Mouse (Mus musculus) left cerebral cortex, adult 8-10 months (tissue): ENCODE measurements at regions not wholly inside any gene's neighbourhood (a gene's known extent, or its start where the extent isn't known, plus 50 kb on each side); places are given as distances from the start of the nearest gene placed in this dataset.

Experiments
- DNase-seq, 2 experiments: peaks; one replicate each; pipeline ENCODE4 v3.0.0; 2022; ENCODE audit warnings: low spot score in 2 of 2

DNA sequence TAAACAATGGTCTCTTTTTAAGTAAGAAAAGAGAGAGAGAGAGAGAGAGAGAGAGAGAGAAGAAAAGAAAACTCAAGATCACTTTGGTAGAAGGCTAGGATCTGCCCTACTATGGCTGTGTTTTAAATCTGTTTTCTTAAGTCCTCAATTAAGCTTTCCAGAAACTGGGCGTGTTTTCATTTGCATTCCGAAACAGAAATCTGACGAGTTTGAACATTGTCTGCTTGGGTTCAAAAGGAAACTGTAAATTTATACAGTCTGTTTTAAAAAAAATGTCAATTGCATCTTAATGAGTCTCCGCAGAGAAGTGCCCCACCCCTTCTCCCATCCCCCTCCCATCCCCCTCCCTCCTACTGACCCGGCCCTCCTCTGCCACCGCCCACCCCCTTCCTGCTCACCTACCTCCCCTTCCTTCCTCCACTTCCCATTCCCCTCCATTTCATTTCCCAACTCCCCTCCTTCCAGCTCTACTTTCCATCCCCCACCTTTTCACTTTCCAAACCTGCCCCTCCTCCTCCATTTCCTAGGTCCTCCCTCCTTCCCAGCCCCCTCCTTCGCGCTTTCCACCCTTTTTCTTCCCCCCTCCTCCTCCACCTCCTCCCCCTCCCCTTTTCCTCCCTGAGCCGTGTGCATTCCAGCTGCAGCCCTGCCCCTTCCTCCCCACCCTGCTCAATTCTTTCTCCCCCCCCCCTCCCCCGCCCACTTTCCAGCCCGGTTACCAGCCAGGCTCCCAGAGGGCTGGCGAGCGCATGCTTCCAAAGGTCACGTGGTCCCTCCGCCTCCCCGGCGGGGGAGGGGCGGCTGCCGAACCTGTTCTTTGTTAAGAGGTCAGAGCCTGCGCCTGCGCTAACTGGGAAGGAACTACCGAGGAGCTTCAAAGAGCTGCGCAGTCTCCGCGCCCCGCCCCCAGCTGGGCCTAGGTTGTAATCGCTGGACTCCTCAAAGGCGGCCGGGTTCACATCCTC, 77.7 kb upstream of the Tbl1x start:
- DNase-seq = peak; percentile 73 to 95

DNA sequence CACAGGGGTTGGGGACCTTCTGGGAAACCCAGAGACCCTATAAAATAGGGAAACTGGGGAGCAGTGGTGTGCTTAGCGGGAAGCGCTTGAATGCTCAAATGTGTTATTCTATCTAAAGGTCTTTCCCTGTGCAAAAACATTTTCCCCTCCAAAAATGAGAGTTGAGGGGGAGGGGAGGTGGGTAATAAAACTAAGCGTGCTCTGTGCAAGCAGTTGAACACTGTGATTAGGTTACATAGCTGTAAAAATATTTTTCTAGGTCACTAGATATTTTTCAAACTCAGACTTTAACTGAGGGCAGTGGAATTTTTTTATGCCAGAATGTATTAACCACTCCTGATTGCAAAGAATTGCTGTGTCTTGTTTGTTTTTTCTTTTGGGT, 77.0 kb upstream of the Tbl1x start:
- DNase-seq = no peak

DNA sequence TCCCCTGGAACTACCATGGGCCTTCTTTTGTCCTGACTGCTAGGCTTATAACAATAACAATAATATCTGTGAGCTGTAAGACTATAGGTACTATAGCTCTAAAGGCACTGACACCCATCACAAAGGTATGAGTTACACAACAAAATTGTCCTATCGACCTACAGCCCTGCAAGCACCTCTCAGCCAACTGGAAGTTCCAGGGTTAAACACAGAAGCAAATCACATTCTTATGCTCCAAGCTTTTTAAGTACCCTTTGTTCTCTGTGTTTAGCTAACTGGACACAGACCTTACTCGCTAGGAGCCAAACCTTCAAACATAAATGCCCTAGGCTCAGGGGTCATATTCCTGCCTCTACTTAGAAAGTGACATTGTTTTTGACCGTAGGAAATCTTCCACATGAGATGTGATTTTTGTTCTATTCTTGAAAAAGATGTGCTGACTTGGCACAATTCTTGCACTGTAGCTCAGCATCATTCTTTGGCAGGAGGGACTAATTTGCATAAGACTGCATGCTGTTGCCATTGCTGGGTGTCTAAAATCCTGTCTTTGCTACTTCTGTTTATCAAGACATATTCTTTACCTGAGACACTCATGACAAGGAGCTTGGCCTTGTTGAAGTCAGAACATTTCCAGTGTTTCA, 66.8 kb upstream of the Tbl1x start:
- no peak for DNase-seq

DNA sequence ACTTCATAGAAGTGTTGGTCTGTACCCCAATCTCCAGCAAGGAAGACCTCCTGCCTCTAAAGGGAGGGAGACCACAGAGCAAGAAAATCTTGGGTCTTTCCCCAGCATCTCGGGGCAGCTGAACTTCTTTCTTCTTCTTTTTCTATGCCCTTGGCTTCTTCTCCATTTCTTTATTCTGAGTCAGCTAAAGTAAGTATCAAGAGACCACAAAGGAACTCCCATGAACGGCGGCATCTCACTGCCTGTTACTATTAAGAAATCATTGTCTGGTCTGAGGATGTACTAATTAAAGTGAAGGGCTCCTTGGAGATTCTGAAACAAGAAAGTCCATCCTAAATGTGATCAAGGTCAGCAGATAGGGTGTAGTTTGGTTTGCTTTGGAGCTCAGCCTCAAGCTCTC, 64.1 kb upstream of the Tbl1x start:
- no peak for DNase-seq

DNA sequence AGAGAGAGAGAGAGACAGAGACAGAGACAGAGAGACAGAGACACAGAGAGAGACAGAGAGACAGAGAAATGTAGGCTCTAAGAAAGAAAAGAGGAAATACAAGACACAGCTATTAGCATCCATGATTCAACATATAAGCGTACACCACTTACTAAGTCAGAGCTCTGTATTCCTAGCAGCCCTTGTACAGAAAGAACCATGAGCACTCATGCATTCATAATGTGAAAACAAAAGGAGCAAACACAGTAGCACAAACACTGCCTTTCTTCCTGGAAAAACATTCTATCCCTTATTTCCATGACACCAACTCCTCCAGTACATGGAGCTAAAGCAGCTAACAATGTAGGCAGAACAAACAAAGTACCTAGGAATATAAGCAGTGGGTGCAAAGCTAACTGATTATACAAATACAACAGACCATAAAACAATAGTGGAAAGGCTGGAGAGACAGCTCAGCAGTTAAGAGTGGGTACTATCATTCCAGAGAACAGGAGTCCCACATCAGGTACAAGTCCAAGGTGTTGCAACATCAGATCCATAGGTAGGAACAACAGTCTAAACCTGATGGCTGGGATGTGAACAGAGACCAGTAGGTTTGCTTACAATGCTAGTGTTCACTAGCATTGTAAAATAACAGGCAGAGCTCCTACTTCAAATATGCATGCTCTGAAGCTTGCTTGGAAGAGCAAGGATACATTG, 58.7 kb upstream of the Tbl1x start:
- no peak for DNase-seq
